Mouse (Mus musculus) embryonic facial prominence, embryonic 14.5 days (tissue): ENCODE results near the gene Gm20605. TPM values are rescaled to one million over a fixed set of nuclear protein-coding genes. Genes with fewer than 3 reads are reported as not detected.

Experiments
- ATAC-seq: fragments of 200-750 bp; cut with Nextera tagmentation; 2 replicates; pipeline ENCODE4 v1.8.0; 2017; ENCODE audit warnings: low read depth, moderate number of reproducible peaks, moderate TSS enrichment
- DNase-seq: peaks from one replicate; pipeline ENCODE4 v3.0.0-alpha.2; 2015; ENCODE audit warnings: low spot score
- H3K27ac ChIP-seq: fragments of 300-500 bp; sonication (generic); replicated peaks from 2 replicates; pipeline ENCODE4 v1.5.1; 2014; ENCODE audit warnings: low read depth, mild to moderate bottlenecking, low read length, moderate library complexity
- H3K27me3 ChIP-seq: fragments of 300-500 bp; sonication (generic); replicated peaks from 2 replicates; pipeline ENCODE4 v1.6.1; 2014; ENCODE audit warnings: low read length; ENCODE audit not compliant: control insufficient read depth, insufficient read depth
- H3K36me3 ChIP-seq: fragments of 300-500 bp; sonication (generic); 2 replicates; pipeline ENCODE4 v1.6.1; 2014; ENCODE audit warnings: low read length, mixed read lengths; ENCODE audit not compliant: control insufficient read depth, insufficient read depth
- H3K4me1 ChIP-seq: fragments of 300-500 bp; sonication (generic); 2 replicates; pipeline ENCODE4 v1.6.1; 2014; ENCODE audit warnings: antibody characterized with exemption, low read length; ENCODE audit not compliant: control insufficient read depth, insufficient read depth
- H3K4me2 ChIP-seq: fragments of 300-500 bp; sonication (generic); 2 replicates; pipeline ENCODE4 v1.6.1; 2014; ENCODE audit warnings: low read depth, mild to moderate bottlenecking, low read length, moderate library complexity, mixed read lengths
- H3K4me3 ChIP-seq: fragments of 300-500 bp; sonication (generic); 2 replicates; pipeline ENCODE4 v1.5.1; 2014; ENCODE audit warnings: low read depth, mild to moderate bottlenecking, low read length
- H3K9ac ChIP-seq: fragments of 300-500 bp; sonication (generic); 2 replicates; pipeline ENCODE4 v1.6.1; 2014; ENCODE audit warnings: low read depth, mild to moderate bottlenecking, low read length, moderate library complexity, mixed read lengths
- H3K9me3 ChIP-seq: fragments of 300-500 bp; sonication (generic); 2 replicates; pipeline ENCODE4 v1.6.1; 2016; ENCODE audit warnings: low read length; ENCODE audit not compliant: control insufficient read depth
- WGBS: fragments of 180-500 bp; shearing (Covaris S2); extraction: QIAGEN DNeasy Blood & Tissue Kit; methylation state at CpG from one replicate; pipeline ENCODE4 v1.1.7; 2014; 5-methylcytosine and 5-hydroxymethylcytosine counted together
- polyA plus RNA-seq: library from polyadenylated mRNA; unstranded; fragments of >200 nt; fragmentation: Nextera tagmentation; extraction: Ambion mirVana; gene quantifications from 2 replicates; pipeline ENCODE4 v1.2.1, GENCODE M21; 2014

Gene Gm20605
- polyA plus RNA-seq, result 6.4 and 6.6 TPM in 2 replicates

GRCm38 (mm10) chr5:137628498-137629305 lies at the start of gene Gm20605, which contains the start of the genes Fbxo24 and Lrch4:
Gene Gm20605, plus strand, starts transcription at chr5:137629175.
Gene Fbxo24, minus strand, starts transcription at chr5:137629002.
Gene Lrch4, plus strand, starts transcription at chr5:137629121.
- Histone ChIP-seq H3K9ac (peak within 1 kb of the TSS; percentile 81), H3K4me1 (peaks cover 34% of the 10 kb centered on the region), H3K4me3 (peak within 1 kb of the TSS; percentile 99), H3K27ac (peak within 1 kb of the TSS; percentile 89), H3K27me3 (no peaks in the 10 kb centered on the region), H3K9me3 (no peaks in the 10 kb centered on the region), H3K36me3 (peaks cover 3% of the 10 kb centered on the region), H3K4me2 (peak within 1 kb of the TSS; percentile 94)
- DNase-seq (peak; percentile 100), ATAC-seq (peak; percentile 97)
- under 1% methylated on average over 42 of the region's 46 CpGs for WGBS

- 0 out of 2 replicates have a peak, but pooled peaks cover 8% of the 10 kb centered on the region for H3K4me1 ChIP-seq
- DNase-seq, result no peak
- ATAC-seq, result no peak
- H3K9me3 ChIP-seq, result no peaks in the 10 kb centered on the region
- H3K27ac ChIP-seq, result no peak overlapping the region
- H3K9ac ChIP-seq, result no peak overlapping the region
- H3K27me3 ChIP-seq, result 0 out of 2 replicates have a peak, but pooled peaks cover 3% of the 10 kb centered on the region
- H3K4me3 ChIP-seq, result no peak overlapping the region
- no peaks in the 10 kb centered on the region for H3K36me3 ChIP-seq
- 82% methylated on average over 6 of the region's 6 CpGs for WGBS
- H3K4me2 ChIP-seq, result no peak overlapping the region
These were observed 48.7 kb upstream of the Gm20605 start for GRCm38 (mm10) chr5:137580246-137580645.

- ATAC-seq (no peak), DNase-seq (no peak)
- Histone ChIP-seq H3K4me1 (0 out of 2 replicates have a peak, but pooled peaks cover 8% of the 10 kb centered on the region), H3K4me2 (peak overlapping the region; percentile 52), H3K27me3 (0 out of 2 replicates have a peak, but pooled peaks cover 3% of the 10 kb centered on the region), H3K36me3 (no peaks in the 10 kb centered on the region), H3K9me3 (peaks cover 4% of the 10 kb centered on the region; the same call in 1 of the 2 replicates), H3K27ac (no peak overlapping the region), H3K9ac (peak overlapping the region; percentile 64), H3K4me3 (peak overlapping the region; percentile 41; the same call in 1 of the 2 replicates)
- 26% methylated on average over 8 of the region's 8 CpGs for WGBS
These were observed 46.3 kb upstream of the Gm20605 start for GRCm38 (mm10) chr5:137582702-137583101.

- 13% methylated on average over 27 of the region's 27 CpGs for WGBS
- peak overlapping the region; percentile 52 for H3K4me2 ChIP-seq
- H3K27me3 ChIP-seq, result 0 out of 2 replicates have a peak, but pooled peaks cover 3% of the 10 kb centered on the region
- peak overlapping the region; percentile 41 for H3K4me3 ChIP-seq
- peak overlapping the region; percentile 64 for H3K9ac ChIP-seq
- H3K9me3 ChIP-seq, result peaks cover 5% of the 10 kb centered on the region; the same call in 1 of the 2 replicates
- H3K36me3 ChIP-seq, result no peaks in the 10 kb centered on the region
- H3K27ac ChIP-seq, result peak overlapping the region; percentile 33; the same call in 1 of the 2 replicates
- peak; percentile 86 for DNase-seq
- 0 out of 2 replicates have a peak, but pooled peaks cover 8% of the 10 kb centered on the region for H3K4me1 ChIP-seq
- peak; percentile 85 for ATAC-seq
These were observed 45.3 kb upstream of the Gm20605 start for GRCm38 (mm10) chr5:137583670-137584169.

- no peaks in the 10 kb centered on the region for H3K36me3 ChIP-seq
- no peak overlapping the region for H3K4me2 ChIP-seq
- peaks cover 5% of the 10 kb centered on the region; the same call in 1 of the 2 replicates for H3K9me3 ChIP-seq
- 0 out of 2 replicates have a peak, but pooled peaks cover 8% of the 10 kb centered on the region for H3K4me1 ChIP-seq
- H3K9ac ChIP-seq, result no peak overlapping the region
- ATAC-seq (no peak), DNase-seq (peak; percentile 75)
- no peak overlapping the region for H3K27ac ChIP-seq
- no peak overlapping the region for H3K4me3 ChIP-seq
- WGBS, result 29% methylated on average over 8 of the region's 8 CpGs
- H3K27me3 ChIP-seq, result 0 out of 2 replicates have a peak, but pooled peaks cover 3% of the 10 kb centered on the region
These were observed 44.0 kb upstream of the Gm20605 start for GRCm38 (mm10) chr5:137584976-137585375.

- Histone ChIP-seq H3K4me1 (no peaks in the 10 kb centered on the region), H3K36me3 (no peaks in the 10 kb centered on the region), H3K27ac (no peak overlapping the region), H3K9ac (no peak overlapping the region), H3K9me3 (peaks cover 5% of the 10 kb centered on the region; the same call in 1 of the 2 replicates), H3K4me3 (no peak overlapping the region), H3K4me2 (no peak overlapping the region), H3K27me3 (no peaks in the 10 kb centered on the region)
- DNase-seq, result no peak
- WGBS, result 69% methylated on average over 5 of the region's 5 CpGs
- no peak for ATAC-seq
These were observed 38.5 kb upstream of the Gm20605 start for GRCm38 (mm10) chr5:137590507-137590906.

GRCm38 (mm10) chr5:137595921-137596320 lies 33.1 kb upstream of the Gm20605 start:
- Histone ChIP-seq H3K27ac (no peak overlapping the region), H3K27me3 (no peaks in the 10 kb centered on the region), H3K4me2 (no peak overlapping the region), H3K4me3 (no peak overlapping the region), H3K4me1 (peaks cover 11% of the 10 kb centered on the region; the same call in 1 of the 2 replicates), H3K9ac (no peak overlapping the region), H3K36me3 (peaks cover 13% of the 10 kb centered on the region; the same call in 1 of the 2 replicates), H3K9me3 (no peaks in the 10 kb centered on the region)
- DNase-seq, result no peak
- ATAC-seq, result no peak
- 83% methylated on average over 7 of the region's 7 CpGs for WGBS

- no peak for DNase-seq
- H3K27ac ChIP-seq, result no peak overlapping the region
These were observed 32.2 kb upstream of the Gm20605 start for GRCm38 (mm10) chr5:137596601-137597261.

More at GRCm38 (mm10) chr5:137596601-137597261, 32.2 kb upstream of the Gm20605 start:
- WGBS, result 31% methylated on average over 24 of the region's 30 CpGs
- Histone ChIP-seq H3K9me3 (no peaks in the 10 kb centered on the region), H3K4me3 (no peak overlapping the region), H3K9ac (no peak overlapping the region), H3K4me2 (peak overlapping the region; percentile 35), H3K27me3 (no peaks in the 10 kb centered on the region), H3K36me3 (peaks cover 13% of the 10 kb centered on the region; the same call in 1 of the 2 replicates), H3K4me1 (peaks cover 11% of the 10 kb centered on the region; the same call in 1 of the 2 replicates)
- ATAC-seq, result no peak
